Mouse (Mus musculus) WW6 (cell line): ENCODE measurements around the gene Pik3r1.

Experiments
- DNase-seq: peaks from one replicate; pipeline ENCODE4 v3.0.0-alpha.2; 2013; ENCODE audit warnings: low read depth, low spot score

The Pik3r1 gene

GRCm38 (mm10) chr13:101767013-101767808 lies 806 bp downstream of the Pik3r1 start:
- DNase-seq, result no peak

GRCm38 (mm10) chr13:101766605-101767012 lies 1.4 kb downstream of the Pik3r1 start:
- no peak for DNase-seq

- DNase-seq, result no peak
Measured at GRCm38 (mm10) chr13:101765976-101766375, 2.0 kb downstream of the Pik3r1 start.

GRCm38 (mm10) chr13:101764111-101764510 lies 3.9 kb downstream of the Pik3r1 start:
- DNase-seq, result no peak

GRCm38 (mm10) chr13:101763676-101764075 lies 4.3 kb downstream of the Pik3r1 start:
- no peak for DNase-seq

GRCm38 (mm10) chr13:101763149-101763548 lies 4.9 kb downstream of the Pik3r1 start:
- DNase-seq, result no peak

GRCm38 (mm10) chr13:101761617-101762016 lies 6.4 kb downstream of the Pik3r1 start:
- DNase-seq, result no peak

GRCm38 (mm10) chr13:101760953-101761352 lies 7.1 kb downstream of the Pik3r1 start:
- DNase-seq, result no peak

GRCm38 (mm10) chr13:101760001-101760687 lies 7.9 kb downstream of the Pik3r1 start:
- DNase-seq, result no peak

GRCm38 (mm10) chr13:101759281-101759871 lies 8.6 kb downstream of the Pik3r1 start:
- DNase-seq, result no peak

- DNase-seq, result no peak
Measured at GRCm38 (mm10) chr13:101757801-101758422, 10.1 kb downstream of the Pik3r1 start.

- DNase-seq, result no peak
Measured at GRCm38 (mm10) chr13:101755228-101755627, 12.8 kb downstream of the Pik3r1 start.

GRCm38 (mm10) chr13:101753639-101754038 lies 14.4 kb downstream of the Pik3r1 start:
- no peak for DNase-seq

GRCm38 (mm10) chr13:101751816-101752215 lies 16.2 kb downstream of the Pik3r1 start:
- no peak for DNase-seq

GRCm38 (mm10) chr13:101746012-101746595 lies 21.9 kb downstream of the Pik3r1 start:
- DNase-seq, result no peak

GRCm38 (mm10) chr13:101744943-101745342 lies 23.1 kb downstream of the Pik3r1 start:
- no peak for DNase-seq

- DNase-seq, result no peak
Measured at GRCm38 (mm10) chr13:101744053-101744452, 24.0 kb downstream of the Pik3r1 start.

- no peak for DNase-seq
Measured at GRCm38 (mm10) chr13:101743247-101743646, 24.8 kb downstream of the Pik3r1 start.

- no peak for DNase-seq
Measured at GRCm38 (mm10) chr13:101742596-101742995, 25.4 kb downstream of the Pik3r1 start.

- DNase-seq, result no peak
Measured at GRCm38 (mm10) chr13:101741530-101742309, 26.3 kb downstream of the Pik3r1 start.
